Mouse (Mus musculus): ENCODE measurements around the gene Ankrd13d.

DNA sequence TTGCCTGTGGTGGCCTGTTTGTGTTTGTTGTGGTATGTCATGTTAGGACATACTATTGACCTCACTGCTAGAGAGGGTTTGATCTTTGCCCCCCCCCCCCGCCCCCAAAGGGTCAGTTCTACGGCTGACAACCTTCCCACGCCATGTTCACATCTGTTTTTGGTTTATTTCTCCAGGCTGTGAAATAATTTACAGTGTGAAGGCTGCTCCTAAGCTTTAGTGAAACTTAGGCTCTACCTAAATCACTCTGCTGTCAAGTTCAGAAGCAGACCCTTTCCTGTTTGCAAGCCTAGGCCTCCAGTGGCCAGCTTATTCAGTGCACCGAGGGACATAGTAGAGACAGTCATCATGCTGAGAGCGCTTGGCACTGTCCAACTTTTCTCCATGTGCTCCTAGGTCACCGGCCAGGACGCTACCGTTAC, 42.7 kb downstream of the Ankrd13d start:
- TF ChIP-seq CTCF (conservative IDR thresholded peaks at IDR 0.05 in 1 of 2, IDR thresholded peaks at IDR 0.05 in 1 of 2; ENCODE audit: low read depth in 2 of 2, low read length in 2 of 2), result no peak
- no peak for TF ChIP-seq RAD21 (IDR thresholded peaks at IDR 0.05; ENCODE audit: low read depth, low read length)
- TF ChIP-seq POLR2A (IDR thresholded peaks at IDR 0.05; ENCODE audit: low read depth, low read length), result no peak
- TF ChIP-seq TCF12 (IDR thresholded peaks at IDR 0.05; ENCODE audit: low read depth, low read length), result no peak
- TF ChIP-seq PAX5 (IDR thresholded peaks at IDR 0.05; ENCODE audit: low read length), result no peak
- no peak for TF ChIP-seq MYC (IDR thresholded peaks at IDR 0.05; ENCODE audit: low read depth, low read length)
- TF ChIP-seq GABPA (IDR thresholded peaks at IDR 0.05; ENCODE audit: insufficient replicate concordance, low read depth, low read length), result no peak
- TF ChIP-seq E2F4 (IDR thresholded peaks at IDR 0.05; ENCODE audit: insufficient replicate concordance, low read depth, low read length), result no peak
- no peak for TF ChIP-seq KAT2A (IDR thresholded peaks at IDR 0.05; ENCODE audit: insufficient replicate concordance, low read length)
- no peak for TF ChIP-seq MAX (IDR thresholded peaks at IDR 0.05; ENCODE audit: low read length)
- TF ChIP-seq ETS1 (conservative IDR thresholded peaks at IDR 0.05; ENCODE audit: low read depth, low read length), result no peak
- TF ChIP-seq CHD2 (IDR thresholded peaks at IDR 0.05; ENCODE audit: low read length), result no peak
